8 mouse cellular contexts compared by ENCODE assay signal in the genomic region with DNA sequence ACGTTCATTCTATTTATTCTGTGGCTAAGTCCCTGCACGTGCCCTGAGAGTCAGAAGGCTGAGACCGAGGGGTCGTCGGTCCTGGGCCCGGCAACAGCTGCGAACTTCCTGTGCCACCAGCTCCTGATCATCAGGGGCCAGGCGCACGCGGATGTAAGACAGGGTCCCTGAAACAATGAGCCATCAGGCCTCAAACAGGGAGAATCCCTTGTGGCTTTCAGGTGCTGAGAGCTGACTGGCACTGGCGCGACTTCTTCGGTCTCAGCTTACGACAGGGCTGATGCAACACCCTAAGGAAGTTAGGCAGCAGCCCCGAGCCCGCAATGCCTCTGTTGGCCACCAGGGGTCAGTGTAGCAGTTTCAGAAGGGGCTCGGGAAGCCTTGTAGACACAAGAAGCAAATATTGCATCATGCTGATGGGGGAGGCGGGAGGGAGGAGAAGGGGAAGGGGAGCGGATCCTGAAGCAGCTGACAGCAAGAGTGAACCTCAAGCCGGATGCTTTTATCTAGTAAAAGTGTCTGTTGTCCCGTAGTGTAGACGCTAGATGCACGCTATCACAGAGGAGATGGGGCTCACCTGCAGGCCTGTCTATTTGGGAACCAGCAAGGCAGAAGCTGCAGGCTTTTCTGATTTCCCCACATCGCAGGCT. TPM values are rescaled to one million over a fixed set of nuclear protein-coding genes. Genes with fewer than 3 reads are reported as not detected.
DNase-seq lines count a peak whose midpoint lies in the region; ATAC-seq and TF ChIP-seq lines count a peak whose summit lies in the region.

No protein-coding gene starts in this region.

- H3K27me3 ChIP-seq in E14TG2a.4 (ENCODE audit: insufficient read depth, low read length) = peaks cover 8% of the 10 kb centered on the region; the same call in 1 of the 2 replicates
- peaks cover 5% of the 10 kb centered on the region; the same call in 1 of the 2 replicates for H3K27me3 ChIP-seq in forebrain, embryonic 13.5 days
- no peaks in the 10 kb centered on the region for H3K27me3 ChIP-seq in neural tube, embryonic 15.5 days (replicated peaks)

- ATAC-seq in forebrain, embryonic 13.5 days = peak; percentile 90
- peak; percentile 80; the same call in 1 of the 2 replicates for ATAC-seq in neural tube, embryonic 15.5 days (ENCODE audit: low FRiP score)

- H3K4me2 ChIP-seq in forebrain, embryonic 13.5 days = peak overlapping the region; percentile 53
- H3K4me2 ChIP-seq in neural tube, embryonic 15.5 days = peak overlapping the region; percentile 50

- peak overlapping the region; percentile 57 for H3K4me3 ChIP-seq in E14TG2a.4 (replicated peaks; ENCODE audit: low read length)
- H3K4me3 ChIP-seq in forebrain, embryonic 13.5 days = 0 out of 2 replicates have a peak overlapping the region, but pooled peaks have one; percentile 13
- H3K4me3 ChIP-seq in neural tube, embryonic 15.5 days (replicated peaks) = peak overlapping the region; percentile 19

- H3K9me3 ChIP-seq in E14TG2a.4 (ENCODE audit: low read length) = no peaks in the 10 kb centered on the region
- no peaks in the 10 kb centered on the region for H3K9me3 ChIP-seq in forebrain, embryonic 13.5 days (replicated peaks)
- H3K9me3 ChIP-seq in neural tube, embryonic 15.5 days (replicated peaks) = no peaks in the 10 kb centered on the region

- TF ChIP-seq CTCF in E14TG2a.4 (conservative IDR thresholded peaks at IDR 0.05; ENCODE audit: low read length) = peak; percentile 100

- H3K27ac ChIP-seq in forebrain, embryonic 13.5 days = 0 out of 2 replicates have a peak overlapping the region, but pooled peaks have one; percentile 6
- H3K27ac ChIP-seq in neural tube, embryonic 15.5 days (replicated peaks) = peak overlapping the region; percentile 39

- intact Hi-C loops in heart, postnatal 14 days (cut with DNase I) = loop anchor here (1.0 to 2.0 kb wide), 2 partner anchors 58 to 74 kb away; no protein-coding TSS in a partner anchor

- peak; percentile 99 for DNase-seq in c-Kit-positive CD71-positive TER-119-positive erythroid progenitor cells, embryonic 14.5 days (ENCODE audit: low spot score)
- DNase-seq in heart, postnatal 14 days = peak; percentile 95 to 99
- DNase-seq in layer of hippocampus, adult 11-12 months (ENCODE audit: low spot score) = peak; percentile 98
- DNase-seq in lung, adult 18-20 months = peak; percentile 94 to 97
- DNase-seq in testis, postnatal 14 days (ENCODE audit: low spot score) = peak; percentile 91

- peaks cover 32% of the 10 kb centered on the region for H3K4me1 ChIP-seq in E14TG2a.4 (replicated peaks; ENCODE audit: low read depth, low read length)
- peaks cover 19% of the 10 kb centered on the region for H3K4me1 ChIP-seq in forebrain, embryonic 13.5 days
- peaks cover 14% of the 10 kb centered on the region for H3K4me1 ChIP-seq in neural tube, embryonic 15.5 days

- WGBS in forebrain, embryonic 13.5 days = 6% methylated on average over 24 of the region's 24 CpGs
- 7% methylated on average over 24 of the region's 24 CpGs for WGBS in neural tube, embryonic 15.5 days

- peak overlapping the region; percentile 51 for H3K9ac ChIP-seq in forebrain, embryonic 13.5 days
- H3K9ac ChIP-seq in neural tube, embryonic 15.5 days (replicated peaks) = peak overlapping the region; percentile 31; the same call in 1 of the 2 replicates

- H3K36me3 ChIP-seq in E14TG2a.4 (ENCODE audit: insufficient read depth, low read length) = no peaks in the 10 kb centered on the region; the same call in 1 of the 2 replicates
- H3K36me3 ChIP-seq in forebrain, embryonic 13.5 days (ENCODE audit: poor library complexity, severe bottlenecking) = no peaks in the 10 kb centered on the region
- H3K36me3 ChIP-seq in neural tube, embryonic 15.5 days = no peaks in the 10 kb centered on the region

RNA-seq across cellular contexts. Expression of a gene that starts 21.6 kb away (rescaled TPM):
- polyA plus RNA-seq in forebrain, embryonic 13.5 days (2015; fragmentation: Nextera tagmentation; extraction: Ambion mirVana) = 44.3 and 50.6 TPM in 2 replicates
- total RNA-seq in heart, postnatal 14 days (2021) = 10 to 100 TPM; 13.2 to 13.8 TPM
- 44.4 and 44.5 TPM in 2 replicates for polyA plus RNA-seq in neural tube, embryonic 15.5 days (2015; fragmentation: Nextera tagmentation; extraction: Ambion mirVana)

RNA-seq across cellular contexts. Expression of a gene that starts 56.5 kb away (rescaled TPM):
- polyA plus RNA-seq in forebrain, embryonic 13.5 days (2015; fragmentation: Nextera tagmentation; extraction: Ambion mirVana) = 28.1 and 30.6 TPM in 2 replicates
- total RNA-seq in heart, postnatal 14 days (2021) = 1 to 10 TPM; 6.7 to 7.0 TPM
- polyA plus RNA-seq in neural tube, embryonic 15.5 days (2015; fragmentation: Nextera tagmentation; extraction: Ambion mirVana) = 39.6 and 41.1 TPM in 2 replicates

Comparison
In these comparisons a context has a peak if more than half of its experiments do, and no peak if none do; other contexts are left out.
1. Peak in every context shown above with its lines: DNase-seq, ATAC-seq, H3K4me3 ChIP-seq and H3K27ac ChIP-seq.